Mouse (Mus musculus) T-helper 2 cell (primary cell): ENCODE data around the gene Acot7.

Source experiments
- in situ Hi-C: fragments of 300-600 bp; cut with MboI, MseI; formaldehyde crosslinking; loops from one replicate; pipeline ENCODE4 v1.15.1; 2025; ENCODE audit warnings: high pct_unique_total_duplicates

Gene Acot7

DNA sequence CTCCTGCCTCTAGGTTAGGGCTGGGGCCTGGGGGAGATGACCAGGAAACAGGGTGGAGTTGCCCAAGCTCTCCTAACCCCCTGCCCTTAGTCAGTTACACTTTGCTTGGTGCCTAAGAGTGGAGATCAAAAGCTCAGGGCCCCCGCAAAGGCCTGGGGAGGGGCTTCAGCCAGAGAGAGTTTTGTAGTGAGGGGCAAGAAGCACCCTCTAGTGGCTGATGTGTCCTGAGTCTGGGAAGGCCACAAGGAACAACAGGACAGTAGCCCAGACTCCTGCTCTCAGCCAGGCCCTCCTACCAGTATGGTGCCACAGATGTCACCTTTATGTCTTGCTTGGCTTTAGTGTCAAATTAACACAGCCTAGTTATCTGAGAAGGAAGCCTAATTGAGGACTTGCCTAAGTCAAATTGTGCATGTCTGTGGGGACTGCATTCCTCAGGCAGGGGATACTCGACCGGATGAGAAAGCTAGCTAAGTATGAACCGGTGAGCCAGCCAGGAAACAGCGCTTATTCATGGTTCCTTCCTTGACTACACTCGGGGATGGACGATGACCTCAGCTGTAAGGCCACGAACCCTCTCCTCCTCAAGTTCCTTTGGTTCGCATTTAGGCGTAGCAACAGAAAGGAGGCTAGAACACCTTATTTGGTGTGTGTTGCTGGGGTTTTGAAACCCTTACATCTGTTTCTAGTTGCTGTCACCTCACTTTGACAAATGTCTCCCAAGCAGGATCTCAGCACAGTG lies 116.4 kb downstream of the Acot7 start:
- in situ Hi-C loops: loop anchor here (10.0 kb wide), 1 partner anchor 360 kb away; the partner anchor contains the start of gene Dnajc11

DNA sequence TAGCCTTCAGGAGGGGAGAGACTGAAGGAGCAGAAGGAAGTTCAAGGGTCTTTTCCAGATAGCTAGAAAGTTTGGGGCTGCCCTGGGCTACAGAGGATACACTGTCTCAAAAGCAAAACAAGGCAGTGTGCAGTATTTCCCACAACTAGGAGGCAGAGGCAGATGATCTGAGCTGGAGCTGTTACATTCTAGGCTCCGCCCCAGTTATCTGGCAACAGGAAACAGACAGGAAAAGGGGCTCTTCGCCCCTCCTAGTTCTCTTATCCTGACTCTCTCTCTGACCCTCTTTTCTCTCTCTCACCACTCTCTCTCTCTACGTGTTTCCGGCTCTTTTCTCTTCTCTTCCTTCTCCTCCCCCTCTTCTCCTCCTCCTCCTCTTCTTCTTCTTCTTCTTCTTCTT lies 118.0 kb downstream of the Acot7 start:
- in situ Hi-C loops: loop anchor here (10.0 kb wide), 1 partner anchor 361 kb away; the partner anchor contains the start of gene Dnajc11

DNA sequence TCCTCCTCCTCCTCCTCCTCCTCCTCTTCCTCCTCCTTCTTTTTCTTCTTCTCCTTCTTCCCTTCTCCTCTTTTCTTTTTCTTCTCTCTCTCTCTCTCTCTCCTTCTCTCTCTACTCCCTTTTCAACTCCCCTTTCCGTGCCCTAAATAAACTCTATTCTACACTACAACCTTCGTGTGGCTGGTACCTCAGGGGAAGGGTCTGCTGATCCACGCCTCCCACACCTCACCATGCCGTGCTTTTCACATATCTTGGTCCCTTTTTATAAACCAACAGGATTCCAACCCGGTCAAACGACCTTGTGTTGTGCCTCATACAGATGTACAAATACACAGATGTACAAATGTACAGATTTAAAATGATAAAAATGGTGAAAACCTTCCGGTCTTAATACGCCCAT lies 118.4 kb downstream of the Acot7 start:
- in situ Hi-C loops: loop anchor here (10.0 kb wide), 1 partner anchor 362 kb away; the partner anchor contains the start of gene Dnajc11

DNA sequence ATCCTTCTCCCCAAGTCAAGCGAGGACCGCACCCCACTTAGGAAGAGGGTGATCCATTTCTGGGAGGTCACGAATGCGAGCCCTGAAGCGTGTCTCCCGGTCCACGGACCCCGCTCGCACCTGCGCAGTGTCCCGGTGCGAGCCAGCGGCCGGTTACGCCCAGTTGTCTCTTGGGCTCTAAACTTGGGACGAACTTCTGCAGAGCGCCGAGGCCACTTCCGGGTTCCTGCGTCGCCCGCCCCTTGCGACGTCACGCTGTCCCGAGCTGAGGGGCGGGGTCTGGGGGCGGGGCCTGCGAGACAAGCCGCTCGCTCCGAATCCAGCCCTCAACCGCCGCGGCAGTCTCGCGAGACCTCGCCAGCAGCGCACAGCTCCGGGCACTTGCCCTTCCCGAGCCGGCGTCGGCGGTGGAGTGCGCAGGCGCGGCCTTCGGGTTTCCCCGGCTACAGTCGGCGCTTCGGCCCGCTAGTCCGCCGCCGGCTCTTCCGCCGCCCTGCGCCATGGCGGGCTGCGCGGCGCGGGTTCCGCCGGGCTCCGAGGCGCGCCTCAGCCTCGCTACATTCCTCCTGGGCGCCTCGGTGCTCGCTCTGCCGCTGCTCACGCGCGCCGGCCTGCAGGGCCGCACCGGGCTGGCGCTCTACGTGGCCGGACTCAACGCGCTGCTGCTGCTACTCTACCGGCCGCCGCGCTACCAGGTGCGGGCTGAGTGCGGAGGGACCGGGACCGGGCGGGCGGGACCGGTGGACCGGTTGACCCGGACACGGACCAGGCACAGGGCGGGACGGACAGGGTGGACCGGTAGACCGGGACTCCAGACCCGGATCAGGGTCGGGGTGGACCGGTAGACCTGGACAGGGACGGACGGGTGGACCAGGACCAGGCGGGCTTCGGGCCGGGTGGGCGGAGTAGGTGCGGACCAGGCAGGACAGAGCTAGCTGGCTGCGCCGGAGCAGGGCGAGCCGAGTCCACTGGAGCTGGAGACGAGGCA lies 119.2 kb downstream of the Acot7 start, which contains the start of gene Icmt:
Gene Icmt, plus strand, starts transcription at position 354 of the 988 bp plus-strand sequence.
- in situ Hi-C loops: loop anchor here (10.0 kb wide), 1 partner anchor 362 kb away; the partner anchor contains the start of gene Dnajc11

DNA sequence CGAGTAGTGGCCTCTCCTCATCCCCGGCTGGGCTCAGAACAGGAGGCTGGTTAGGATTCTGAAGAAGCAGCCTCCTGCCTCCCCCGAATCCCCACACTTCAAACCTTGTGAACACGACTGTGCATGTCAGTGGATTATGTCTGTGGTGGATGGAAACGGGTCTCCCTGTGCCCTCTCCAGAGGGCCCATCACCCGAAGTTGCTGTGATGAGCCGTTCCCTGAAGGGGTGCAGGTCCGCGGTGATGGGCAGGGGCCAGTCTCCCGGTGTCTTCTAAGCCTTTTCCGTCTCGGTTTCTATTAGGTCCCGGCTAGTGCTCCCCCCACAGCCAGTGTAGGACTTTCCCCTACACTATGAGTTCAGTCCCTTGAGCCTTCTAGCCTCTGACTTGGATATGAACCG lies 120.9 kb downstream of the Acot7 start:
- in situ Hi-C loops: loop anchor here (10.0 kb wide), 1 partner anchor 364 kb away; the partner anchor contains the start of gene Dnajc11

DNA sequence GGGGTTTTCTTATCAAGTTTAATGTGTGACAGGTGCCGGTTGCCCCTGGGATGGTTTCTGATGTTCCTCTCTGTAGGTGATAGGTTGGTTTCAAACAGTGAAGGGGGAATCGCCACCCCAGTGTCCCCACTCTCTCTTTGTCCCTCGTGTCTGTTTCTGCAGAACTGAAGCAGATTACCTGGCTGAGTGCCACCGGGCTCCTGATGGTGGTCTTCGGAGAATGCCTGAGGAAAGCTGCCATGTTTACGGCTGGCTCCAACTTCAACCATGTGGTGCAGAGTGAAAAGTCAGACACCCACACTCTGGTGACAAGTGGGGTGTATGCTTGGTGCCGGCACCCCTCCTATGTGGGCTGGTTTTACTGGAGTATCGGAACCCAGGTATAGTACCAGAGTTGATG lies 122.4 kb downstream of the Acot7 start:
- in situ Hi-C loops: no loop called here

DNA sequence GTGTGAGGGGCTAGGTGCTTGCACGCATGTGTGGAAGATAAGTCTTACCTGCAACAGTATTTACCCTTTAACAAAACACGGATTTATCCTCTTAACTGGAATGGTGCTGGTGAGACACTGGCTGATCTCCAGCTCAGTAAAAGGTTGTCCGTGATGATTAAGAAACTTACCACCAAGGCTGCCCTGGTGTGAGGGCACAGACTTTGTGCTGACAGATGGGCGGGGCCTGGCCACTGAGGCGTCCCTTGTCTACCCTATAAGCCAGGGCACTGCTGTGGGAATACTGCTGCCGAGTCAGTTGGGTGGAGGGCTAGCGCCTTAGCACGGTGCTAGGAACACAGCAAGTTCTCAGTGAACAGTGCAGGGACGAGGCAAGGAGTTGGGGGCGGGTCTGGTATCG lies 124.1 kb downstream of the Acot7 start:
- in situ Hi-C loops: no loop called here

DNA sequence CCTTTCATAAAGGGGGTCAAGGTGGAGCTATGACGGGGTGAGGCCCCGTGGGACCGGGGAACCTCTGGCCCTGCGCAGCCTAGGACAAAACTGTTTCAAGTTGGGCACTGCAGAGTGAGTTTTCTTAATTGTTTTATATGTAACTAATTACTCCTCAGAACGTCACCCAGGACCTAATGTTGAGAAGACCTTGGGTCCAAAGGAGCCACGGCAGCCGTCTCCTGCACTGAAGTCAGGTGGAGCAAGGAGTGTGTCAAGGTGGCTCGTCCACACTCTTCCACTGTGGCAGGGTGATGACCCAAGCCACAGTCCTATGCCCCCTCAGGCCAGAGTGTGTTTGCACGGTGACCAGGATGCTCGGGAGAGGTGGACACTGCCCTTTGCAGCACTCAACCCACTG lies 125.2 kb downstream of the Acot7 start:
- in situ Hi-C loops: no loop called here

DNA sequence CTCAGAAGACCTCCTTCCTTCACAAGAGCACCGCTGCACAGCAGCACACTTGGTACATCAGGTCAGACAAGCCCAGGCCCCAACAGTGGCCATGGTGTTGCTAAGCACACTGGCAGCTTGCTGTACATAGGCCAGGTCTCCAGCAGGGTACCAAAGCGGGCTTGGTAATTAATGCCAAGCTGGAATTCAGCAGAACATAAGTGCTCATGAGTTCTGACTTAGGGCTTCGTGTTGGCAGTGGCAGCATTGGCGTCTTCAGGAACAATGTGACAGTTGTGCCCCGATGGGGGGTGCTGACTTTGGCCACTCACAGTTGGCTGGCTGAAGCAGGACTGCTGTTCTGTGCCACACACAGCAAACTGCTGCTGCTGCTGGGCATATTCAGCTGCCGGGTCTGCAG lies 126.8 kb downstream of the Acot7 start:
- in situ Hi-C loops: no loop called here

DNA sequence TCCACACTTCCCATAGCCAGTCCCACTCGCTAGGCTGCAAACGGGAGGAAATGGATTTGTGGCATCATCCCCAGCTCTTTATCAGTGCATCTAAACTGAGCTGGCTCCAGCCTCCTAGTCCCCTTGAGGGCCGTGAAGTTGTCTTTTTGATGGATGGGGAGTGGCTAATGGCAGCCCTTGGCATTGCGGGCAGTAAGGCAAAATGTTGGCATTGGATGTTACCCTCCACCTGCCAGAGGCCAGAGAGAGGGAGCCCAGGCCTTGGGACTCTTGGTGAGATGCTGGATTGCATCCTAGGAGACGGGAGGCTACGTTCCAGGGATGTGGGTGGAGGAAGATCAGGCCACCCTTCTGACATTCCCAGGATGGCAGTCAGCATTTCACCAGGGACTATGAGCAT lies 128.1 kb downstream of the Acot7 start:
- in situ Hi-C loops: no loop called here

DNA sequence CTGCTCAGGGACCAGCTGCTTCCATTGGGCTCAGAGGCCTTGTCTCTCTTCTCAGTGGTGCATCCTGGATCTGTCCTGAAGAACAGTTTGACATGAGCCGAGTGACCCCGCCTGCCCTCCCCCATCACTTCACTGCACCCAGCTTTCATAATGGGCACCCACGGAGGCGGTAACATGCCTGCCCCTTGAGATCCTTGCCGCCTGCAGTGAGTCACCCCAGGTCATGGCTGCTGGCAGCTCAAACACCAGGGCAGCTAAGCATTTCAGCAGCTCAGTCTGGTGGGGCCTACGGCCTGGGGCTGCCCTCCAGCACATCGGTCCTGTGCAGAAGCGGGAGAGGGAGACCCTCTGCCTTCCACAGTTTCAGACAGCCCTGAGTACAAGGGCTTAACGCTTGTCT lies 129.6 kb downstream of the Acot7 start:
- in situ Hi-C loops: no loop called here

DNA sequence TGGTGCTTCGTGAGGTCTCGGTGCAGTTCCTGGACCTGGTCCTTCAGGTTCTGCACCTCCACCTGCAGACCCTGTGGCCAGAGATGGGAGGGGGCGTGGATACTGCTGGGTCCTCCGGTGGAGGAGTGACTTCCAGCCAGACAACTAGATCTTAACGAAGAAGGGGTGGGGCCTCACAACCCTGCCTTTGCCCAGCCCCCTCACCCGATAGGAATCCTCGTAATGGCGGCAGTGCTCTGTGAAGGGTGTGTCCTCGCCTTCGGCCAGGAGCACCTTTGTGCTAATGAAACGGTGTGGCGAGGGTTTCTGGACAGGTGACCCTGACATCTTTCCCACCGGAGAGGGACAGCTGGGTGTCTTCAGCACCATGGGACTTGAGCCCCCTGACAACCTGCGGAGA lies 134.3 kb downstream of the Acot7 start:
- in situ Hi-C loops: no loop called here

DNA sequence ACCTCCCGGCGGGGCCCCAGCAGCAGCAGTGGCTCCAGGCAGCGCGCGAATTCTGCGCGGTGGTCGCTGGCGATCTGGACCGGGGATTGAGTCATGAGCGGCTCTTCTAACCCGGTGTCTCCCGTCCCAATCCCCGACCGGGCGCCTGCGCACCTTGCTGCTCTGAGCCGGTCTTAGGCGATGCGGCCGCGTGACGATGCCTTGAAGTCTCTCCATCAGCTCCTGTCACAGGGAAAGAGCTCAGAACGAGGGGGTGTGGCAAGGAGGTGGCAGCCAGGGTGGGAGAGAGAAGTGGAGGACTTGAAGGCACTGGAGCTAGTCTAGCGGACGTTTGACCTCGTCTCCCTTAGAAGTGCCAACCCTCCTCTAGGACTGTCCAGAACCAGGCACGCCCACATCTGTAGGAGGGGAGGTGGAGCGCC lies 135.3 kb downstream of the Acot7 start:
- in situ Hi-C loops: no loop called here

DNA sequence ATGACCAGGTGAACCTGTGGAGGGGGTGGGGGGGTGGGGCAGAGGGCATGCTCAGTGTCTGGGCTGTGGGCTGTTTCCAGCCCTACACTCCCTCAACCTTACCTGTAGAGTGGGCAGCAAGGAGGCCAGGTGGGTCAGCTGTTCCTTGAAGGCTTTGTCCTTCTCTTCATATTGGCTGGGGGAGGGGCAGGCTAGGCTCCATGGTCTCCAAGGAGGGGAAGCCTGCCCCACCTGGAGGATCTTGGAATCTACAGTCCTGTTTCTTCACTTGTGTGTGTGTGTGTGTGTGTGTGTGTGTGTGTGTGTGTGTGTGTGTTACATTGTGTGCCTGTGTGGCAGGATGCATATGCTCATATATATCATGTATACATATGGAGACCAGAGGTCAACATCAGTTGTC lies 136.0 kb downstream of the Acot7 start:
- in situ Hi-C loops: no loop called here

DNA sequence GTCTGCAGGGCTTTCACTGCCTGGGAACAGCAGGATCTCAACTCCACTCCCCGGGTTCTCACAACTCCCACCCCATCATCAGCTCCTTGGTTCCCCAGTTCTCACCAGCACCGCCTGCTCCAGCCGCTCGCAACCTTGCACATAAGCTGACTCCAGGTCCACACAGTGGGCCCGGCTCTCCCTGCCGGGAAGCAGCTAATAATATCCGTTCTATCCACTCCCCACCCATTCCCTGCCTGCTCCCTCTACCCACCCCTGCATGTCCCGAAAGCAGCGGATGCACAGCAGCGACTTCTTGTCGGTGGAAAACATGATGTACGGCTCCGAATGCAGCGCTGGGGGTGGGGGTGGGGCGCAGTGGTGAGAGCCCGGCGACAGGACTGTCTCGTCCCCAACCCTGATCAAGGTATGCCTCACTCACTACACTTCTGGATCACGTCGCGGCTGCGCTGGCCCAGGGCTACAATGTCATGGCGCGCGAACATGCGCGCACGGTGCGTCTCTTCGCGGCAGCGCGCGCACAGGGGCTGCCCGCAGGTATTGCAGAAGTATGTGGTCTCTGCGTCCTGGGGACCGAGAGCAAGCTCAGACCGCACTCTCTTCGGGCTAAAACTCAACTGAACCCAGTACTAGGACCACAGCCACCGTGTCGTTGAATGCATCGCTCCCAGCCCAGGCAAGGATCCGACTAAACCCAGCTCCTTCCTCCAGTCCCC lies 137.7 kb downstream of the Acot7 start:
- in situ Hi-C loops: no loop called here

DNA sequence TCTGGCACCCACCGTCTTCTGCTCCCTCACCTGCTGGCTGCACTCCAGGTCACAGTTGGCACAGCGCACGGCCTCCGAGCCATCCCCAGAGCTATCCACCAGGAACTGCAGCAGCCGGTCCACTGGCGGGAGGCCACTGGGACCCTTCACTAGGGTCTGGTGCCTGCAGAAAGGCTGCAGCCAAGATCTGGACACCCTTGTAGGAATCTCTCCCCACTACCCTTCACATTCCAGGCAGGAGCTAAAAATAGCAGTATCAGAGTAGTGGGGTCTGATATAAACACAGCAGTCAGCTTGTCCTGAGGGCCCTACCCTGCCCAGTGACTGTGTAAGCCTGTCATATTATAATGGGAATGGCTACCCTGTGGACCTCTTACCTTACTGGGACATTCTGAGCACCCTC lies 139.7 kb downstream of the Acot7 start:
- in situ Hi-C loops: no loop called here

DNA sequence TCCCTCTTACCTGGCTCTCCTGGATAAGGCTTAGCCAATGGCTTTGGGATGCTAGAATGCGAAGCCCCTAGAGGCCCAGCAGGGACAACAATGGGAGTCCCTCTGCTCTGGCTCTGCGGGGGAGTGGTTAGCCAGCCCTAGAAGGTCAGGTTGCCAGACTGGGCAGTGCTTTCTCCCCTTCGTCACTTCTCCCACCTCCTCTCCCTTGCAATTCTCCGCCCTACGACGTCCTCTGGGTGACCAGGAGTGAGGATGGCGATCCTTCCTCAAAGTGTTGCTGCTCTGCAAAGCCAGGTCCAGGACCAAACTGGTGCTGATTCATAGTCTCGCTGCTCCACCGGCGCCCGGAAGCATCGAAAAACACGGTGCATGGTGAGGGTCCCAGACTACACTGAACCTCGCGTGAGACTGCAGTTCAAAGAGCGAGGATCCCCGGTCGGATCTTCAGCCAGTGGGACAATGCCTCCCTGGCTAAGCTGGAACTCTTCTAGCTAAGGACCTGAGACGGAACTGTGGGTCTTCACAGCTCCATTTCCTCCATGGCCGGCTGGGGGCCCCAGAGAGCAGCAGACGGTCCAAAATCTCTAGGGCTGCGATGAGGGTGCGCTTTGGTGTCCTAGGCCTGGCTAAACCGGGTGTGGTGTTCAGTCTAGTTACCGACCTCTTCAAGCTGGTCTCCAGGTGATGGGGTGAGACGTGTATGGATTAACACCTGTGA lies 140.7 kb downstream of the Acot7 start, which contains the start of gene Rnf207:
Gene Rnf207, minus strand, starts transcription at position 477 of the 718 bp plus-strand sequence.
- in situ Hi-C loops: no loop called here
